Mouse (Mus musculus) MEL (cell line): ENCODE measurements at regions not wholly inside any gene's neighbourhood (a gene's known extent, or its start where the extent isn't known, plus 50 kb on each side); places are given as distances from the start of the nearest gene placed in this dataset.

Source experiments
- DNase-seq: peaks from one replicate; pipeline ENCODE4 v3.0.0; 2011; ENCODE audit warnings: low read depth, low spot score
- H3K27ac ChIP-seq: 2 replicates; pipeline ENCODE4 v1.5.1; 2012; ENCODE audit warnings: low read depth, mild to moderate bottlenecking, control low read depth, low read length, moderate library complexity; ENCODE audit not compliant: control insufficient read depth
- H3K27me3 ChIP-seq, 2 experiments: fragments of 150-350 bp in 1 of 2; sonication (generic) in 1 of 2; 2 replicates each; pipeline ENCODE4 v1.6.1; 2012; ENCODE audit warnings: low read length in 2 of 2, mild to moderate bottlenecking in 2 of 2, improper control_type of control experiment in 1 of 2, moderate library complexity in 1 of 2; ENCODE audit not compliant: insufficient read depth in 2 of 2, control insufficient read depth in 1 of 2
- H3K36me3 ChIP-seq, 2 experiments: 2 replicates each; pipeline ENCODE4 v1.6.1; 2012 to 2014; ENCODE audit warnings: low read length in 2 of 2, improper control_type of control experiment in 1 of 2, inconsistent platforms in 1 of 2, mild to moderate bottlenecking in 1 of 2; ENCODE audit not compliant: insufficient read depth in 2 of 2, control insufficient read depth in 1 of 2
- H3K4me1 ChIP-seq, 2 experiments: fragments of 150-350 bp in 1 of 2; sonication (generic) in 1 of 2; 2 replicates each; pipeline ENCODE4 v1.6.1; 2012; ENCODE audit warnings: low read length in 2 of 2, improper control_type of control experiment in 1 of 2, mild to moderate bottlenecking in 1 of 2; ENCODE audit not compliant: insufficient read depth in 2 of 2, control insufficient read depth in 1 of 2
- H3K4me3 ChIP-seq, 2 experiments: fragments of 150-350 bp in 1 of 2; sonication (generic) in 1 of 2; 2 replicates each; pipeline ENCODE4 v1.5.1; 2012; ENCODE audit warnings: low read depth in 2 of 2, low read length in 2 of 2, mild to moderate bottlenecking in 2 of 2, moderate library complexity in 2 of 2, control low read depth in 1 of 2, improper control_type of control experiment in 1 of 2; ENCODE audit not compliant: control insufficient read depth in 1 of 2, insufficient read depth in 1 of 2
- H3K79me2 ChIP-seq: 2 replicates; pipeline ENCODE4 v1.6.1; 2012; ENCODE audit warnings: mild to moderate bottlenecking, low read length, moderate library complexity; ENCODE audit not compliant: control insufficient read depth, poor library complexity, insufficient read depth
- H3K9ac ChIP-seq: 2 replicates; pipeline ENCODE4 v1.6.1; 2012; ENCODE audit warnings: low read depth, mild to moderate bottlenecking, control low read depth, low read length, moderate library complexity; ENCODE audit not compliant: control insufficient read depth, poor library complexity, severe bottlenecking
- H3K9me3 ChIP-seq: fragments of 150-350 bp; sonication (generic); replicated peaks from 2 replicates; pipeline ENCODE4 v1.6.1; 2012; ENCODE audit warnings: mild to moderate bottlenecking, low read length, improper control_type of control experiment, moderate library complexity; ENCODE audit not compliant: insufficient read depth
- CHD1 ChIP-seq: IDR thresholded peaks from 2 replicates; pipeline ENCODE4 v1.6.1; 2012; ENCODE audit warnings: low read depth, mild to moderate bottlenecking, inconsistent platforms, low read length, improper control_type of control experiment
- CHD2 ChIP-seq: IDR thresholded peaks from 2 replicates; pipeline ENCODE4 v1.6.1; 2011; ENCODE audit warnings: low read length, improper control_type of control experiment
- GABPA ChIP-seq: IDR thresholded peaks from 2 replicates; pipeline ENCODE4 v1.6.1; 2012; ENCODE audit warnings: low read depth, mild to moderate bottlenecking, inconsistent platforms, low read length, improper control_type of control experiment, moderate library complexity
- GATA1 ChIP-seq: IDR thresholded peaks from 2 replicates; pipeline ENCODE4 v1.6.1; 2011; ENCODE audit warnings: low read depth, low read length, improper control_type of control experiment
- HCFC1 ChIP-seq: IDR thresholded peaks from 2 replicates; pipeline ENCODE4 v1.6.1; 2012; ENCODE audit warnings: low read depth, mild to moderate bottlenecking, inconsistent platforms, low read length, improper control_type of control experiment, moderate library complexity
- MAZ ChIP-seq: IDR thresholded peaks from 2 replicates; pipeline ENCODE4 v1.6.1; 2012; ENCODE audit warnings: low read depth, mild to moderate bottlenecking, inconsistent platforms, low read length, improper control_type of control experiment
- MEF2A ChIP-seq: IDR thresholded peaks from 2 replicates; pipeline ENCODE4 v1.6.1; 2014; ENCODE audit warnings: low read depth, mild to moderate bottlenecking, inconsistent platforms, low read length, improper control_type of control experiment; ENCODE audit not compliant: poor library complexity, insufficient replicate concordance, severe bottlenecking; ENCODE audit errors: extremely low read depth
- MXI1 ChIP-seq: IDR thresholded peaks from 2 replicates; pipeline ENCODE4 v1.6.1; 2011; ENCODE audit warnings: mild to moderate bottlenecking, low read depth, low read length, improper control_type of control experiment
- MYB ChIP-seq: IDR thresholded peaks from 2 replicates; pipeline ENCODE4 v1.6.1; 2011; ENCODE audit warnings: mild to moderate bottlenecking, low read depth, low read length, improper control_type of control experiment
- MYC ChIP-seq: IDR thresholded peaks from 2 replicates; pipeline ENCODE4 v1.6.1; 2011; ENCODE audit warnings: low read depth, mild to moderate bottlenecking, low read length, improper control_type of control experiment, moderate library complexity
- NELFE ChIP-seq: IDR thresholded peaks from 2 replicates; pipeline ENCODE4 v1.6.1; 2011; ENCODE audit warnings: low read depth, low read length, improper control_type of control experiment
- NRF1 ChIP-seq: IDR thresholded peaks from 2 replicates; pipeline ENCODE4 v1.6.1; 2014; ENCODE audit warnings: low read depth, mild to moderate bottlenecking, inconsistent platforms, low read length, improper control_type of control experiment, moderate library complexity; ENCODE audit not compliant: poor library complexity, insufficient read depth, severe bottlenecking
- POLR2AphosphoS5 ChIP-seq: IDR thresholded peaks from 2 replicates; pipeline ENCODE4 v1.6.1; 2012; ENCODE audit warnings: low read depth, borderline replicate concordance, mild to moderate bottlenecking, inconsistent platforms, low read length, moderate library complexity, mixed read lengths
- UBTF ChIP-seq: IDR thresholded peaks from 2 replicates; pipeline ENCODE4 v1.6.1; 2012; ENCODE audit warnings: low read depth, mild to moderate bottlenecking, inconsistent platforms, low read length, improper control_type of control experiment, moderate library complexity, borderline replicate concordance; ENCODE audit not compliant: insufficient read depth
- USF1 ChIP-seq: IDR thresholded peaks from 2 replicates; pipeline ENCODE4 v1.6.1; 2014; ENCODE audit warnings: low read depth, mild to moderate bottlenecking, inconsistent platforms, low read length, improper control_type of control experiment, moderate library complexity
- USF2 ChIP-seq, 2 experiments: IDR thresholded peaks; 2 replicates each; pipeline ENCODE4 v1.6.1; 2011 to 2012; ENCODE audit warnings: improper control_type of control experiment in 2 of 2, low read length in 2 of 2, borderline replicate concordance in 1 of 2, inconsistent platforms in 1 of 2, low read depth in 1 of 2, mild to moderate bottlenecking in 1 of 2; ENCODE audit not compliant: insufficient read depth in 1 of 2
- ZC3H11A ChIP-seq: IDR thresholded peaks from 2 replicates; pipeline ENCODE4 v1.6.1; 2012; ENCODE audit warnings: low read depth, mild to moderate bottlenecking, inconsistent platforms, low read length, improper control_type of control experiment
- ZKSCAN1 ChIP-seq: IDR thresholded peaks from 2 replicates; pipeline ENCODE4 v1.6.1; 2012; ENCODE audit warnings: low read depth, mild to moderate bottlenecking, inconsistent platforms, low read length, improper control_type of control experiment, moderate library complexity
- ZMIZ1 ChIP-seq: IDR thresholded peaks from 2 replicates; pipeline ENCODE4 v1.6.1; 2012; ENCODE audit warnings: low read depth, mild to moderate bottlenecking, inconsistent platforms, low read length, improper control_type of control experiment, moderate library complexity
- ZNF384 ChIP-seq: IDR thresholded peaks from 2 replicates; pipeline ENCODE4 v1.6.1; 2012; ENCODE audit warnings: low read depth, mild to moderate bottlenecking, inconsistent platforms, low read length, improper control_type of control experiment

DNA sequence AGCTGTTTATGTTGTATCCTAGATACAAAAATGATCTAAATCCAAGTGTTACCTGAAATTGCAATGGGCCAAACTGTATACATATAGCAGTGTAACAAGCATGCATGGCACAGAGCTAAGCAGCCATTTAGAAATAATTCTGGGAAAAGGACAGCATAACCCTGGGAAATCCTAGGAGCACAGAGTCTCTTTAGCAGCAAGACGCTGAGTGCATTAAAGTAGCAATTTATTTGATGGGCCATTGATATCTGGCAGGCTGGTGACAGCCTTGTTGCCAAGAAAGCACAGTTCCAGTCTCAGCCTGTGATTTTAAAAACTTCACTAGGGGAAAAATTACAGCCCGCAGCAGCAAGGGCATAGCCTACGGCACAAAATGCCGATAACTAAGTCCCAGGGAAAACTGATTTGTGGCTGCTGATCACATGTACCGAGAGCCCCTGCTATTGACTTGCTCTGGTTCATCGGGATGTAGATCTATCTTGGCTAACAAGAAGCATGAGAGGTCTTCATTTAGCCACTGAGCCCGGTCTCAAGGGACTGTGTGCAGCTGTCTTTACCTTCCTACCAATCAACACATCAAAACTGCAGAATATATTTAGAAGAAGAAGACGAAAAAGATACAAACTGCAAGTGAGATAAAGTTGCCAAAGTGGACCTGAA, 531.1 kb upstream of the Pitx2 start:
- Histone ChIP-seq H3K27ac (no peak overlapping the region), H3K27me3 (no peaks in the 10 kb centered on the region), H3K79me2 (no peaks in the 10 kb centered on the region), H3K4me1 (no peaks in the 10 kb centered on the region), H3K9me3 (no peaks in the 10 kb centered on the region), H3K36me3 (no peaks in the 10 kb centered on the region), H3K4me3 (no peak overlapping the region), H3K9ac (no peak overlapping the region)
- no peak for DNase-seq
- TF ChIP-seq GATA1 (no peak), MYB (no peak), ZC3H11A (no peak), GABPA (no peak), POLR2AphosphoS5 (no peak), ZKSCAN1 (no peak), MYC (no peak), USF2 (IDR thresholded peaks at IDR 0.05; ENCODE audit: borderline replicate concordance in 1 of 2, insufficient read depth in 1 of 2, low read depth in 1 of 2, low read length in 2 of 2) (no peak), MEF2A (no peak), UBTF (no peak), ZNF384 (no peak), CHD1 (no peak), MXI1 (no peak), HCFC1 (no peak), NELFE (no peak)

DNA sequence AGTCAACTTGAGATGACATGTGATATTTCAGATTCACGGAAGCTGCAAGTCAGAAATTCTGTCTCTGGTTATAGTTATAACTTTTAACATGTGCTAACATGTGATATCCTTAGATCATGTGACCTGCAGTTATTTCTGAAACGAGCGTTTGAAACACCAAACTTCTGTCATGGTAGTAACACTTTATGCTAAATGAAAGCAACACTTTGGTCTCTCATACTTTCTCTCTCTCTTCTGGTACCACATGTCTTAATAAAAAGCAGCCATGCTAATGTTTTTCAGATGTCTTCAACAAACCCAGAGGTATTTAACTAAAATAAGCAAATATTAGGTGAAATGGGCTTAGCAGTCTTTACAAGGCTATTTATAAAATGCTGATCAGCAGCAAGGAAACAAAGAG, 534.5 kb upstream of the Pitx2 start:
- TF ChIP-seq MAZ (no peak), MYC (no peak), ZNF384 (no peak), CHD2 (no peak), ZMIZ1 (no peak), USF1 (no peak), NRF1 (no peak), USF2 (IDR thresholded peaks at IDR 0.05; ENCODE audit: borderline replicate concordance in 1 of 2, insufficient read depth in 1 of 2, low read depth in 1 of 2, low read length in 2 of 2) (no peak)
- Histone ChIP-seq H3K36me3 (no peaks in the 10 kb centered on the region), H3K9ac (no peak overlapping the region), H3K79me2 (no peaks in the 10 kb centered on the region), H3K9me3 (no peaks in the 10 kb centered on the region), H3K4me3 (no peak overlapping the region), H3K4me1 (no peaks in the 10 kb centered on the region), H3K27me3 (no peaks in the 10 kb centered on the region), H3K27ac (no peak overlapping the region)
- DNase-seq: no peak
